Mouse (Mus musculus) ovary, postnatal 14 days (tissue): Measurements from ENCODE around the gene Rcn3.

Source experiments
- DNase-seq: peaks from one replicate; pipeline ENCODE4 v3.0.0; 2022; ENCODE audit warnings: low spot score

Rcn3 gene

DNA sequence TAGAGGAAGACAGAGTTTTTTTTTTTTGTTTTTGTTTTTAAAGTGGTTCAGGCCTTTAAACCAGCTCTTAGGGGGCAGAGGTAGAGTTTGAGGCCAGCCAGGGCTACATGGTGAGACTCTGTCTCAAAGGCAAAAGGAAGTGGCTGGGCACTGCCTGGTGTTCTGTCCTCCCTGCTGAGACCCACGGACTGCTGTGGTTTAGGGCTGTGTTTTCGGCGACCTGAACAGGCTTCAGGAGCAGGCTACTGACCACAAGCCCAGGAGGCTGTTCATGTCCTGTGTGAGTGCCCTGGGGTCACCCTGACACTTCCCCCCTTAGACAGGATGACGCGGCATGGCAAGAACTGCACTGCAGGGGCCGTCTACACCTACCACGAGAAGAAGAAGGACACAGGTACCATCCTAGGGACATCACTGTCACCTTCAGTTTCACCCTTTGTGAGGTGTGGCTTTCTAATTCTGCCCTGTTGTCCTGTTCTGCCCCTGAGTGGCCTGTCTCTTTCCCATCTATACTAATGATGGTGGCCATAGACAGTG, 18.8 kb downstream of the Rcn3 start:
- no peak for DNase-seq

DNA sequence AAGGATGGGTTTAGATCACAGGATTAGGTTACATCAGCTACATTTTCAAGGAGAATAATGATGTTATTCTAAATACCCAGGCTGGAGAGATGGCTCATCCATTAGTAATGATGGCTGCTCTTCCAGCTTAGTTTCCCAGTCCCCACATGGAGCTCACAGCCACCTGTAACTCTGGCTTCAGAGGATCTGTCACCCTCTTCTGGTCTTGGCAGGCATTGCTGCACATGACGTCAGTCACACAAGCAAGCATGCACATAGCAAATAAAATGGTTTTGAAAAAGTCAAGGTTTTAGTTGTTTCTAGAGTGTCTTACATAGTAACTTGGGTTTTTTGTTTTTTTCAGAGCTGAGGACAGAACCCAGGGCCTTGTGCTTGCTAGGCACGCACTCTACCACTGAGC, 19.8 kb downstream of the Rcn3 start:
- no peak for DNase-seq

DNA sequence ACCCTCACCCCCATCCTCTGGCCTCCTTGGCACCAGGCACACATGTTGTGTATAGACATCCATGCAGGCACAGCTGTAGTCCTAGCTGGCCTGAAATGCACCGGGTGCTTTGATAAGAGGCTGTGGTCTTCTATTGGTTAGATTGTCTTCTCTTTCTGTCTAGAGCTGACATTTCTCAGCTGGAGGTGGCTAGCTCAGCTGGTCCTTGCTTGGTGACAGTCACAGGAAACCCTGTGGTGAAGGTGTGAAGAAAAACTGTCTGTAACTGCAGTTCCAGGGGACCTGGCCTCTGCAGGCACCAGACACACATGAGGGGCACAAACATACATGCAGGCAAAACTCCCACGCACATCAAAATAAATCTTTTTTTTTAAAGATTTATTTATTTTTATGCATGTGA, 22.4 kb downstream of the Rcn3 start:
- DNase-seq = no peak

DNA sequence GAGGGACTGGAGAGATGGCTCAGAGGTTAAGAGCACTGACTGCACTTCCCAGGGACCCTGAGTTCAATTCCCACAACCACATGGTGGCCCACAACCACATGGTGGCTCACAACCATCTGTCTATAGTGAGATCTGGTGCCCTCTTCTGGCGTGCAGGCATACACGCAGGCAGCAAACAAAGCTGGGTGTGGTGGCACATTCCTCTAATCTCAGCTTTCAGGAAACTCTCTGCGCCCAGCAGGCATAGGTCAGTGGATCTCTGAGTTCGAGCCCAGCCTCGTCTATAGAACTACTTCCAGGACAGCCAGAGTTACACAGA, 24.1 kb downstream of the Rcn3 start:
- no peak for DNase-seq

DNA sequence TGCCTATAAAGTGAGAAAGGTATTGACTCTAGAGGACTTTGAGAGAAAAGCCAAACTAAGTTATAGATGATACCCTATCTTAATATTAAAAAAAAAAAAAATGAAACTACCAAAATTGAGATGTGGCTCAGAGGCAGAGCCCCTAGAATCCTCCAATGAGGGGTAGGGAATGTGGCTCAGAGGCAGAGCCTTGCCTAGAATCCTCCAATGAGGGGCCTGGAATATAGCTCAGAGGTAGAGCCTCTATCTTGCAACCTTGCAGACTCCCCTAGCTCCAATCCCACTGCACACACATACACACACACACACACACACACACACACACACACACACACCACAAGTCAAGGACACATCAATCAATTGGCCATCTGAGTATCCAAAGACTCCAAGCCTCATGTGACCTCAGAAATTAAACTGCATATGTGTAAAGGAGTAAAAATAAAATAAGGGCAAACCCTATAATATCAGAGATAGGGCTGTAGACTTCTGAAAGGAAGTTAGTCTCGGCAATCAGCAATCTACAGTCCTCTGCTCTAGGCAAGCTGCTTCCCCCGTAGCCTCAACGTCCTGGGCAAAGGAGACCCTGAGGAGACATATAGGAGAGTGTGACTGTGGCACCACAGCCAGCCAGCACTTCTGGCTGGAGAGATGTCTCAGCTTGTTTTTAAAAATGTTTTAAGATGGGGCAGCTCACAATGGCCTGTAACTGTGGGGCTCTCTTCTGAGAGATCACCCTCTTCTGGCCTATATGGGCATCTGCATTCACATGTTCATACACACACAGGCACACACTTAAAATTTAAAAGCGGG, 24.6 kb downstream of the Rcn3 start:
- no peak for DNase-seq

DNA sequence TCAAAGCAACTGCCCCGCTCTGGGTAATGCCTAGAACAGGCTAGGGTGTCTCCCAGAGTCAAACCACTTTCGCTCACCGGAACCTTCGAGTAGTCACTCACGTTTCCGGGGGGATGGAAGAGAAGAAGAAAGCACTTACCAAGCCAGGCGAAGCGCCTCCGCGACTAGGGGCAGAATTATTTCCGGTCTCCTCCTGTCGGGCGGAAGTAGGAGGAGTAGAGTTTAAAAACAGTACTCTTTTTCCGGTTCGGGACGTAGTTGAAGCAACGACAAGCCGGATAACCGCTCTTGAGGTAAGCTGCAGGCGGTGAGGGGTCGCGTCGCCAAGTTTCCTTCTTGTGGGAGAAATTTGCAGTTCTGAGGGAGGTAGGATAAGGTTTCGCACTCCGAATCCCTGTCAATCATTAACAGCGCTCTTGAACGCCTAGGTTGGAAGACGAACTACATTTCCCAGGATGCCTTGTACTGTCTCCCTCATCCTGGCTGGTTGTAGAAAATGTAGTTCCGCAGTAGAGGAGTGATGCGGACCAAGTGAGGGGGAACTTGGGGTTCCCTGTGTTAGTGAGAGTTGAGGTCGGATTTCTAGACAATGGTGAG, 29.7 kb downstream of the Rcn3 start, which contains the start of the genes Nosip and Prrg2:
Nosip (plus strand) TSS at position 191 of the 597 bp plus-strand sequence.
Prrg2 (minus strand) TSS at position 439 of the 597 bp plus-strand sequence.
- peak; percentile 94 for DNase-seq

DNA sequence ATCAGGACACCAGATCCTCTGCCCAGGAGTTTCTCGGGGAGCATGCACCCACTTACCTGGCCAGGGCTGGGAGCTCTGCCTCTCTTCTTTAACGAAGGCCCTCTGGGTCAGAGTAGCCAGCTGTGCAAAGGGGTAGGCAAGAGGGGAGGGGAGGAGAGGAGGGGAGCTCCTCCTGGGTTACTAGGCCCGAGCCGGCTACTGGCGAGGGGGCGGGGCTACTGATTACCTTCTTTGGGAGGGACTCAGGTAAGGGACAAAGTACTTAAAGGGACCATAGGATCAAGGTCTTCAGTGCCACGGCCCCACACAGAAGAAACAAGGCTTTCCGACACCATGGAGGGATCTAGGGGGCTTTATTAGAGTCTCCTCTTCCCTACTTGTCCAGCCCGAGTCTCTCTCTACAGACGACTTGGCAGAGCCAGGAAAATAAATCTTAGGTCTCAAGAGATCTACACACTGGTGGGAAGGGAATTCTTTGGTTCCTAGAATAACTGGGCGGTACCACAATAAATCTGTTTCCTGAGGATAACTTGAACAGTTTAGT, 30.4 kb downstream of the Rcn3 start:
- no peak for DNase-seq

DNA sequence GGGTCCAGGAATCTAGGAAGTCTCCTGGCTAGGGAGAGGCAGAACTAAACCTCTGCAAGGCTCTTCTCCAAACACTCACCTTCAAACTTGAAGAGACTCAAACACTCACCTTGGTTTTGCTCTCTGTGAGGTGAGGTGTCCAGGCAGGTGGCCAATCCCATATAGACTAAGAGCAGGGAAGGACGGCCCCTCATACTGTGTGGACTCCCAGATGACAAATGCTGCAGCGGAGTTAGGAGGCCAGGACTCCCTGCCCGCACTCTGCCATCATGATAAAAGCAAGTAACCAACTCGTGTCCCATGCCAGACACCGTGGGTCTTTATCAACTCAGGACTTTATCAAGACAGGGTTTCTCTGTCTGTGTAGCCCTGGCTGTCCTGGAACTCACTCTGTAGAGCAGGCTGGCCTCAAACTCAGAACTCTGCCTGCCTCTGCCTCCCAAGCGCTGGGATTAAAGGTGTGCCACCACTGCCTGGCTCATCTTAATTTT, 31.3 kb downstream of the Rcn3 start:
- no peak for DNase-seq

DNA sequence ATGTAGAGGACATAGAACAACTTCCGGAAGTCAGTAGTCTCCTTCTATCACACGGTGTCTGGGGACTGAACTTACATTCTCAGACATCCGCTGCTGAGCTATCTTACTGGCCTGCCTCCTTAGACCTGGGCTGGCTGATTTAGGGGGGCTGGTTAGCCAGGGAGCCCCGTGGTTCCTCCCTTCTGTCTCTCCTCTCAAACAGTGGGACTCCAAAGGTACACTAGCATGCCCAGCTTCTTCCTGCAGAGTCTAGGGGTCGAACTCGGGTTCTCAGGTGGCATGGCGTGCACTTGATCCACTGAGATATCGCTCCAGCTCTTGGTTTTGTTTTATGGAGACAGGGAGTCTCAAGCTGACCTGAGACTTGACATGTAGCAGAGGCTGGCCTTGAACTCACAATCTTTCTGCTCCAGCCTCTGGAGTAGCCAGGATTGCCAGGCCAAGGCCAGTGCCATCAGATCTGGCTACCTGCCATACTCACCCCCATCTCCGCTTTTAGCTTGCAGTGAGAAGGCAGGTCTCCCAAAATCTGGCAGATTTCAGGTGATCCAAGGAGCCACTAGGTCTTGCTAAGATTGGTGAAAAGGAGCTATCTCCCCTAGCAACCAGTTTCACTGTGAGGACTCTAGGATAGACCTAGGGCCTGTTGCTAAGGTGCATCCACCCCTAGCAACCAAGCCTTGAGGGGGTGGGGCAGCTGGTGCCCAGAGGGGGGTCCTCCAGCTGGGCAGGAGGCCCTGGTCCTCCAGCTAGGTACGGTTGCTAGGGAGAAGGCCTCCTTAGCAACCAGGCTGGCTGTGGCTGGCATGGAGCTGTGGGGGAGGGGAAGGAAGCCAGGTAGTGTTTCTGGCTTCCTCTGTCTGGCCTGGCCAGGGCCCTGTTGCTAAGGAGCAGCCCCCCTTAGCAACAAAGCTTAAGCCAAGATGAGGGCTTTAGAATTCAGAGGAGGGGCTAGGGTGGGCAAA, 33.1 kb downstream of the Rcn3 start:
- no peak for DNase-seq

DNA sequence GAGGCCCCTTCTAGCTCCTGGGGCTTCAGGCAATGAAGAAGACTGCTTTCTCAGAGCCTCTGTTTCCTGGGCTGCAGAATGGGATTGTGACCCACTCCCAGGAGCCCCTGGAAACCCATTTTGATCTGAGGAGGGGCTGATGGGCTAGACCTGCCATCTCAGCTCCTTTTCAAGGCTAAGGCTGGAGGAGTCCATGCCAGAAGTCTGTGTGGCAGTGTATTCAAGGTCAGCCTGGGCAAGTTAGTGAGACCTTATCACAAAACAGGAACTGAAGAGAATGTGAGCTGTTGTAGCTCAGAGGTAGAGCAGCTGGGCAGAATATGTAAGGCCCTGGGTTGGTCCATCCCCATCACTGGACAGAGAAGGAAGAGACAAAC, 35.1 kb downstream of the Rcn3 start:
- DNase-seq = no peak

DNA sequence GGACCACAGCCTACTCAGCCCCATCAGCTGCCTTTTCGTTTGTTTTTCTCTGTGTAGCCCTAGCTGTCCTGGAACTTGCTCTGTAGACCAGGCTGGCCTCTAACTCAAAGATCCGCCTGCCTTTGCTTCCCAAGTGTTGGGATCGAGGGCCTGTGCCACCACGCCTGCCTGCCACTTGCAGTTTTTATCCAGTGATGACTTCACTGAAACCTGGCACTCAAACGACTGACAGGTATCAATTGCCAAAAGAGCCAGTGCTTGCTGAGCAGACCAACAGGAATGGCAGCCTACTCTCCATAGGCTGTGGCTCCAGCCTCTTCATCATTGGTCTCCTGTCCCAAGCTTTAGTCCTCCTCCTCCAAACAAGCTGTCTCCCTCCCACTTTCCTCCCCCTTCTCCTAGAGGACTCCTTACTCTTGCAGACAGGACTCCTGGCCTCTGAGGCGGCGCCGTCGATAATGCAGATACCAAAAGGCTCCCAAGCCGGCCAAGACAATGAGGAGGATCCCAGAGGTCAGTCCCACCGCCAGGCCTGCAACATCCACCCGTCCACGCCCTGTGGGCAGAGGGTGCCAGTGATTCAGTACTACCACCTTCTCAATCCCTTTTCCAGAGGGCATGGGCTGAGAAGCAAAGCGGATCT, 35.6 kb downstream of the Rcn3 start:
- no peak for DNase-seq

DNA sequence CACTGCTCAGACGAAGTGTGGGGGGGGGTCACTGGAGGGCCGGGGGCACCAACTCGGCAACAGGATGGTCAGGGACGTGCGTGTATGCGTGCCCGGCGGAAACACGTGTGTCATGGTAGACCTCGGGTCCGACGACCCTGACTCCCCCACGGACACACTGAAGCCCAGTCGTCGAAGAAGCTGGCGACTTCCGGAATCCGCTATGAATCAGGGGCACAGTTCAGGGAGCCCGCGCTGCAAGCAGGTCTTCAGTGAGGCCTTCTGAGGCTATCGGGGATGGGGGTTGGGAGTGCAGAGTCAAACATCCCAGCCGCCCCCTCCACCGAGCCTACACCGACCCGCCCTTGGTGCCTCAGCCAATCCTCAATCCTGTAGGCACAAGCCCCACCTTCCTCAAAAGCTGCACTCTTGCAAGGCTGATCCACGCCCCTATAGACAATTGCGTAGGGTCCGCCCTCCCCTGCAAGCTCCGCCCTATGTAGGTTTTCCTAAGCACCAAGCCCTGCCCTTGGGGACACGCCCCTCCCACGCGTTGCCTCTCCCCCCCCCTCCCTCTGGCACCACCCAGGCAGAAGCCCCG, 38.0 kb downstream of the Rcn3 start:
- DNase-seq = peak; percentile 79

DNA sequence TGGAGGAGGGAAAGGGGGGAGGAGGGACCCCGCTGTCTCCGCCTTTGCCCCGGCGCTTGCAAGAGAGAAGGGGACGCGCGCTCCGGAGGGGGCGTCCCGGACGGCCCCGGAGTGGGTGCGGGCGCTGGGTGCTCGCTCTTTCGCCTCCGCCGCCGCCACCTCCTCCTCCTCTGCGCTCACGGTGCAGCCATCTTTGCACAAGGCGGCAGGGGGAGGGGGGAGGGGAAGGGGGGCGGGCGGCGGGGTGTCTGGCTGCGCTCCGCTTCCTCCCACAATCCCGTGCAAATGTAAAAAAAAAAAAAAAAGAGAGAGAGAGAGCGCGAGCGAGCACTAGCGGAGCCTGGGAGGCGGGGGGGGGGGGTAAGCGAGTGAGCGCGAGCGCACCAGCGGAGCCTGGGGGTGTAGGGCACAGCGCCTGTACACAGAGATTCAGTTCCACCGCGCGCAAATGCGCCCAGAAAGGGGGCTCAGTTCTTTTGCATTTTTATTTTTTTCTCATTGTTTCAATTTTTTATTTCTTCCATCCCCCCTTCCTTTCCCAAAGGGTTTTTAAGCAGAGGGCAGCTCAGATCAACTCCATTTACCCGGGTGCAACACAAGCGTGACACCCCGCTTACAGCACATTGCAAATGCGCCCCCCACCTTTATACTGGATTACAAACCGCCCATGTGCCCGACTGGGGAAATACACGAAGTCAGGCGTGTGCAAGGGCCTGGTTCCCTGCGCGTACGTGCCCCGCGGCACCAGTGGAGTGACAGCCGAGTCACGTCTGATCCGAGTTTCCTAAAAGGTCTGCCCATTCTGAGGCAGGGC, 38.7 kb downstream of the Rcn3 start:
- DNase-seq = peak; percentile 65

DNA sequence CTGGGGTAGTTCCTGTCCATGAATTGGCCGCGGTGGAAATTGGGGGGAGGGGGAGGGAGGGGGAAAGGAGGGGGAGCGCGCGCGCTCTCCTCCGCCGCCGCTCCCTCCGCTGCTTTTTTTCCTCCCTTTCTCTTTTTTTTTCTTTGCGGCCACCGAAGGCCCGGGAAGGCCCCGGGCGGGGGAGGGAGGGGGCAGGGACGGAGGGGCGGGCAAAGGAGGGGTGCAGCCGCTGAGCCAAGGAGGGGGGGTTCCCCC, 39.2 kb downstream of the Rcn3 start, which contains the start of gene Prr12:
Prr12 (minus strand) TSS at position 20 of the 255 bp plus-strand sequence.
- no peak for DNase-seq

DNA sequence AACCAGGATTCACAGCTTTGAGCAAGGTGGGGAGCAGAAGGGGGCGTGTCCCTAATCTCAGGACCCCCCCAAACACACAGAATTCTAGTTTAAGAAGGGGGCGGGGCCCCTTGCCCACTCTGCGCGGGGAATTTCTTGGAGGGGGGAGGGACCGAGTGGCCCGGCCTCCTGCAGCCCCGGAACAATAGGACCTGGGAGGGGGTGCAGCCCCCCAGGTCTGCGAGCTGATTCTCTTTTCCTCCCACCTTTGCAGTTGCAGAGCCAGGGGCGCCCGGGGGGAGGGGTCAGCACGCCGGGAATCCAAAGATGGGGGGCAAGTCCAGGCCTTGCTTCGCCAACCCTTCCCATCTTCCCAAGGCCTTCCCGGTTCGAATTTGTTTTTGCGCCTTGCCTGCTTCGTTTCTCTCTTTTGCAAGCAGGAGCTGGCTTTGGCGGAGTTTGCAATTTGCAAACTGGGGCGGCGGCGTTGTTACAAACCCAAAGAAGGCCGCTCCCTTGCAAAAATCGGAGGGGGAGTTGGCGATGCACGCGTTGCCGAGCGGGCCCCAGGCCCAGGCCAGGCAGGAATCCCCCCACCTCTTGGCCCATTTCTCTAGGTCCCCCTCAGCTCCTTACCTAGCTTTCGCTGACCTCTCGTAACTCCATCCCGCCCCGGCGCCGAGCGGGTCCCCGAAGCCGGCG, 39.7 kb downstream of the Rcn3 start:
- peak; percentile 43 for DNase-seq

DNA sequence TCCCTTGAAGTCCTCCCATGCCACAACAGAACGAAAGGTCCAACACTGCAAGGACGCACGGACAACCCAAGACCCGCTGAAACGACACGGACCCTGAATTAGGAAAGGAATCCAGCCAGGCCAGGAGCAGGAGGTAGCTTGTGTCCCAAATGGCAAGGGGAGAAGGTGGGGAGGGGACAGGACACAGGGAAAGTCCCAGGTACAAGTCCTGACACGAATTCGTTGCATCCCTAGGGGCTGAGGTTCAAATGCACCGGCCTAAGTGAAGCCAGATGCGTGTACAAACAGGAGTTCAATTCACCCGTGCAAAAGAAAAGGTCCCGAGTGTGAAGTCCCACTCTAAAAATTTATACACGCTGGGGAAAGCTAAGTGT, 40.4 kb downstream of the Rcn3 start:
- DNase-seq = no peak

DNA sequence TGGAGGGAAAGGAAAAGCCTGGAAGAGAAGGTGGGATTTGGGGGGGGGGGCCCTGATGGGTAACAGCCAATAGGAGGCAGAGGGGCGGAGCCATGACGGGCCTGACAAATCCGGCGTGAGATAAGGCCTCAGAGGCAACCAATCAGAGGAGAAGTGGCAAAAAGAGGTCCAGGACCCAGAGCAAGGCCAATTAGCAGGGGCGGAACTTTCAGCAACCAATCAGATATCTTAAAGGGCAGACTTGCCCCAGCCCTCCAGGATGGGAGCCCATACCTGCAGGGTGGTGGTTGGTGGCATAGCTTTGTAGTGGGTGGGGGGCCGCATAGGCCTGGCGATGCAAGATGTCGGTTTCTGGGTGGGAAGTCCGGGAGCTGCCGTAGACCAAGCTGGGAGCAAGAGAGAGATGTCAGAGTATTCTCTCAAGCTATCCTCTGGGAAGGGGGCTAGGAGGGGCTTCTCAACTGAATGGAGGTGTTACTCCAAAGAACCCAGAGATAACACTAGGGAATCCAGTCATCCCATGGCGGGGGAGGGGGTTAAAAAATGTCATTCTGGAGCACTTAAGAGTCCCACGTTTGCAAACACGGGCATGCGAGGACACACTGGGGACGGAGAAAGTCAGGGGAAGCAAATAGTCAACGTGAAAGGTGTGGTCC, 40.9 kb downstream of the Rcn3 start:
- DNase-seq = peak; percentile 43

DNA sequence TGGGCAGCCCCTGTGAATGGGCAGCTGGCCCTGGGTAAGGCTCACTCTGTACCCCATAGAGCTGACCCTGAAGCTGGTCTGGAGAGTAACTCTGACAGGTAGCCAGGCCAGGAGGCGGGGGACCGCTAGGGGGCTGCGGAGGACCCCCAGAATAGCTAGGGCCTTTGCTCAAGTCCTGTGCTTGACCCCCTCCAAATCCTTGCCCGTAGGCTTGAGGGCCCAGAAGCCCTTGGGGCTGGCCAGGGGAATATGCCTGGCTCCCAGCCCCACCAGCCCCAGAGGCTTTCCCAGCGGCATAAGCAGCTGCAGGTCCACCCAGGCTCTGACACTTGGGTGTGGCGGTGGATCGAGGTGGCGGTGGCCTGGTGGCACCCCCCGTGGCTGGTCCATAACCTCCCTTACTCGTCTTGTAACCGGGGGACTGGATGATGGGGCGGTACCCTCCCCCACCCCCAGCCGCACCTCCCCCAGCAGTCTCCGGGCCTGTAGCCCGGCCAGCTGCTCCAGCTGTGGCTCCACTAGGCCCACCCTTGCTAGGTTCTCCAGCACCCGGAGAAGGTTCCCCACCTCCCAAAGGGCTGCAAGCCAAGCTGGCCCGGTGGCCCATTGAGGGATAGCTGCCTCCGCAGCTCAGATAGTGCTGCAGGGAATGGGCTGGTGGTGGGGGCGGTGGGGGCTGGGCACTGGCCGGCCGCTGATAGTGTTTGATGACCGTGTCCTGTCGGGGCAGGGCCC, 42.9 kb downstream of the Rcn3 start:
- no peak for DNase-seq
